Mouse (Mus musculus): Measurements from ENCODE around the gene D11Wsu47e.
"Not testable (repeated sequence)": the region's sequence is repeated elsewhere in the genome, so short reads cannot be mapped to it uniquely, and the experiment has no call there.

Gene D11Wsu47e

GRCm38 (mm10) chr11:113683957-113684706 is at the start of gene D11Wsu47e, which contains the start of gene Fam104a:
Gene D11Wsu47e, plus strand, starts transcription at chr11:113684412.
Gene Fam104a, minus strand, starts transcription at chr11:113684155.
- DNase-seq (ENCODE audit: low spot score), result peak; percentile 94

GRCm38 (mm10) chr11:113634699-113635121 is 49.5 kb upstream of the D11Wsu47e start:
- no peak for DNase-seq (ENCODE audit: low spot score)

GRCm38 (mm10) chr11:113638680-113639079 is 45.5 kb upstream of the D11Wsu47e start:
- no peak for DNase-seq (ENCODE audit: low spot score)

DNA sequence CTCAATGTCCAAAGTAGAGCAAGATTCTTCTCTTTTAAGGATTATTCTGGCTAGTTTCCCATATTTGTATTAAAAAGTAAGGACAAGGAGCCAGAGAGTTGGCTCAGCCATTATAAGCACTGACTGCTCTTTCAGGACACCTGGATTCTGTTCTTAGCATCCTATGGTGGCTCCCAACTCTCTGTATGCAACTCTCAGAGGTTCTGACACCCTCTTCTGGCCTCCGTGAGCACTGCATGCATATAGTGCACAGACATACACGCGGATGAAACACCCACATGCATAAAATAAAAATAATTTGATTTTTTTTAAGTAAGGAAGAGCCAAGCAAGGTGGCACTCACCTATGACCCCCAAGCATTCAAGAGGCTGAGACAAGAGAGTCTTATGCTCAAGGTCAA is 39.0 kb upstream of the D11Wsu47e start:
- DNase-seq (ENCODE audit: low spot score), result no peak

GRCm38 (mm10) chr11:113648152-113648551 is 36.1 kb upstream of the D11Wsu47e start:
- DNase-seq (ENCODE audit: low spot score), result peak; percentile 48

GRCm38 (mm10) chr11:113648690-113649352 is 35.4 kb upstream of the D11Wsu47e start, which contains the start of gene Cog1:
Gene Cog1, plus strand, starts transcription at chr11:113649169.
- no peak for DNase-seq (ENCODE audit: low spot score)

DNA sequence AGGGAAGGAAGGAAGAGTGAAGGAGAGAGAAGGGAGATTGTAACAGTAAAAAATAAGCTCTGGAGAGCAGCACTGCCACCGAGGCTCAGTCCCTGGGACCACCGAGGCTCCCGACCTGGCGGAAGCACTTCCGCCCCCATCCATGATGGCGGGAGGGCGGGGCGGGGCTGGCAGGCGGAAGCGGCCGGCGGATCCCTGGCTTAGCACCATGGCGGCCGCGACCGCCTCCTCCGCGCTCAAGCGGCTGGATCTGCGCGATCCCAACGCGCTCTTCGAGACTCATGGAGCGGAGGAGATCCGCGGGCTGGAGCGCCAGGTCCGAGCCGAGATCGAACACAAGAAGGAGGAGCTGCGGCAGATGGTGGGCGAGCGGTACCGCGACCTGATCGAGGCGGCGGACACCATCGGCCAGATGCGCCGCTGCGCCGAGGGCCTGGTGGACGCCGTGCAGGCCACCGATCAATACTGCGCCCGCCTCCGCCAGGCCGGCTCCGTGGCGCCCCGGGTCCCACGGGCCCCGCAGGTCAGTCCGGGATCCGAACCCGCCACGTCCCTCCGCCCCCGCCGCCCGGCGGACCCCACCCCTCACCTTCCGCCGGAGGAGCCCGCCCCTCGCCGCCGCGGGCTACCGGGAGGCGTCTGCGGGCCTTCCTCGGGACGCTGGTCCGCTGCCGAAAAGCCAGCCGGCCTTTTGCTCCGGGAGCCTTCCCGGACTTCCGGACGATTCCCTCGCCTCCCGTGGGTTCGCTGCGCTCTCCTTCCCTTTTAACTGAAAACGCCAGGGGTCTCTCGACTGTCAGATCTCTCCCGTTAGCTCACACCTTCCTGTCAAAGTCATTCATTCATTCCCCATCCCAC is 34.6 kb upstream of the D11Wsu47e start, which contains the start of gene Slc39a11:
Gene Slc39a11 (minus strand): TSS at position 727 of the 858 bp plus-strand sequence.
- DNase-seq (ENCODE audit: low spot score), result peak; percentile 50

GRCm38 (mm10) chr11:113651206-113651906 is 32.9 kb upstream of the D11Wsu47e start:
- DNase-seq (ENCODE audit: low spot score), result no peak

DNA sequence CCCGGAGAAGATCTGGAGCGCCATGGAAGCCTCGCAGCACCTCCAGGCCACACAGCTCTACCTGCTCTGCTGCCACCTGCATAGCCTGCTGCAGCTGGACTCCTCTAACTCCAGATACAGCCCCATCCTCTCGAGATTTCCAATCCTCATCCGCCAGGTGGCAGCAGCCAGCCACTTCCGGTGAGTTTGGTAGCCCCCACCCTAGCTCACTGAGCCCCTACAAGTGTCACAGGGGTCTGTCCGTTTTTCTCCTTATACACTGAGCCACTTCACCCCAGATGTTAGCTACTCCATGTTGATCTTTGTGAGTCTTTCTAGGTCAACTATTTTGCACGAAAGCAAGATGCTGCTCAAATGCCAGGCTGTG is 32.3 kb upstream of the D11Wsu47e start:
- DNase-seq (ENCODE audit: low spot score), result no peak

DNA sequence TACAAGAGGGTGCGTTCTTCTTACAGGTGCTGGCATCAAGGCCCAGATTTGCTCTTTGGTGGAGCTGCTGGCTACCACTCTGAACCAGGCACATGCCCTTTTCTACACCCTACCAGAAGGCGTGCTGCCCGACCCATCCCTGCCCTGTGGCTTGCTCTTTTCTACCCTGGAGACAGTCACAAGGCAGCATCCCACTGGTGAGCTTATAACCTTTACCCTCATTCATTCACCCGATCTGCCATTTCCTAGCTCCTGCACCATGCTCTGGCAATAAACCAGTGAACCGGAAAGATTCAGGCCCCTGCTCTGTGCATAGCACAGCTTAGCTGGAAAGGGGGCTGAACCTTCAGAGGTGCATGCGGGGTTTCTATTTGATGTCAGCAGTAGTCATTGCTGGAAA is 31.7 kb upstream of the D11Wsu47e start:
- DNase-seq (ENCODE audit: low spot score), result no peak

DNA sequence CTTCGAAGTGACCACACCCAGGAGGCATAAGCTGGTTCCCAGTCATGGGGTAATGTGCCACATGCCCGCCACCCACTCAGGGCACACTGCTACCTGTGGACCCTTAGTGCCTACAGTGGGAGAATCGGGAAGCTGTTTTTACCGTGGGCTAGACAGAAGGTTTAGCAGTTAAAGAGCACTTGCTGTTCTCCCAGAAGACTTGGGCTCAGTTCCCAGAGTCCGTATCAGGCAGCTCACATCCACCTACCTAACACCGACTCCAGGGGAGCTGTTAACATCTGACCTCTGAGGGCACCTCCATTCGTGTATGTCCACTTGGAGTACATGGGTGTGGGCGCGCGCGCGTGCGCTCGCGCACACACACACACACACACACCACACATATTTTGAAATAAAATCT is 30.1 kb upstream of the D11Wsu47e start:
- DNase-seq (ENCODE audit: low spot score), result no peak

GRCm38 (mm10) chr11:113654561-113655270 is 29.5 kb upstream of the D11Wsu47e start:
- no peak for DNase-seq (ENCODE audit: low spot score)

GRCm38 (mm10) chr11:113656511-113656932 is 27.7 kb upstream of the D11Wsu47e start:
- DNase-seq (ENCODE audit: low spot score), result no peak

GRCm38 (mm10) chr11:113657221-113657620 is 27.0 kb upstream of the D11Wsu47e start:
- DNase-seq (ENCODE audit: low spot score), result no peak

- no peak for DNase-seq (ENCODE audit: low spot score)
Observed at GRCm38 (mm10) chr11:113658319-113658718, 25.9 kb upstream of the D11Wsu47e start.

DNA sequence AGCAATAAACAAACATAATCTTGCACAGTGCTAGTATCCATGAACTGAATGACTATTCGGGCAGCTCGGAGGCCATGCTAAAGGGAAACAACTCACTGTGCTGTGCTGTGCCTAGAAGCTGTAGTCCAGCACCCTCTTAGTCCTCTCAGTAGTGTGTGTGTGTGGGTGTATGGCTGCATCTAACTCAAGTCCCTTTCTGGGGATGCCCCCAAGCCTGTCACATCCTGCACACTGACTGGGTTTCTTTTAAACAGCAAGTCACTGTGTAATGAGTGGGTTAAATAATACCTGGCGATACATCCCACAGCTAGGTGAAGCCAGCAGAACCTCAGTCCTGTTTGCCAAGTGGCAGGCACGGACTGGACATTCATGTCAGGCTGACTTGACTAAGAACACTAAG is 25.4 kb upstream of the D11Wsu47e start:
- no peak for DNase-seq (ENCODE audit: low spot score)

GRCm38 (mm10) chr11:113660213-113660612 is 24.0 kb upstream of the D11Wsu47e start:
- DNase-seq (ENCODE audit: low spot score), result not testable (repeated sequence)

- no peak for DNase-seq (ENCODE audit: low spot score)
Observed at GRCm38 (mm10) chr11:113660940-113661339, 23.3 kb upstream of the D11Wsu47e start.

DNA sequence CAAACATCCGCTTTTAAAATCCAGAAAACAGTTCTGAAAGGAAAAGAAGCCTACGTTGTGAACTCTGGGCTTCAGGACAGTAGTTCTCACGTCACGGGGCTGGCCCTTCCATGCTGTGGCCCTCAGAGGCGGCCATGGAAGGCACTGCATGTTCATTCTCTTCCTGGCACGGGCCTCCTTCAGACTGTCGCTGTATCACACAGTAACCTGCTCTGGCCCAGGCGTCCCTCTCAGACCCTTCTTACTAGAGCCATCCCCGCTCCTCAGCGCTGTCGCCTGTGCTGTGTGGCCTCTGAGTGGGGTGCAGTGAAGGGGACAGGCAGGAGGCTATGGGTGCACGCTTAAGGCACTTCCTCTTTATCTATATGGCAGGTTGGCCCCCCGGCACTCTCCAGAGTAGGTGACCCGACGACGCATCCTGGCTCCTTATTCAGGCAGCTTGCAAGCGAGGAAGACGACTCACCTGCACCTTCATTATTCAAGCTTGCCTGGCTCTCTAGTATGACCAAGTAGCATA is 22.3 kb upstream of the D11Wsu47e start:
- no peak for DNase-seq (ENCODE audit: low spot score)

DNA sequence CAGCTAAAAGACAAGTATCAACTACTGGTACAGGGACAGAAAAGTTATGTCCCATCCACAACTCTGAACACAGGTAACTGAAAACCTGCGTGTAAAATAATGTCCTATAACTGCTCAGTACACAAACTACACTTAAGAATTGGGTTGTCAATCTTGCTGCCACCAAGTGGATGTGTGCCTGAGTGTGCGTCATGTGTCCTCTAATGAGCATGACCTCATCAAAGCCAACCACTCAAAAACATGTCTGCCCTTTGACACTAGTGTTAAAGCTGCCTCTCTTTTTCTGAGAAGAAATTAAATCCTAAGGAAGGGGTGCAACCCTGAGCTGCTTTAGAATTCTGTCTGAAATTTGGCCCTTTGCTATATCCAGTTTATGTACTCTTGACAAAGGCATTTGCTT is 19.9 kb upstream of the D11Wsu47e start:
- DNase-seq (ENCODE audit: low spot score), result no peak

DNA sequence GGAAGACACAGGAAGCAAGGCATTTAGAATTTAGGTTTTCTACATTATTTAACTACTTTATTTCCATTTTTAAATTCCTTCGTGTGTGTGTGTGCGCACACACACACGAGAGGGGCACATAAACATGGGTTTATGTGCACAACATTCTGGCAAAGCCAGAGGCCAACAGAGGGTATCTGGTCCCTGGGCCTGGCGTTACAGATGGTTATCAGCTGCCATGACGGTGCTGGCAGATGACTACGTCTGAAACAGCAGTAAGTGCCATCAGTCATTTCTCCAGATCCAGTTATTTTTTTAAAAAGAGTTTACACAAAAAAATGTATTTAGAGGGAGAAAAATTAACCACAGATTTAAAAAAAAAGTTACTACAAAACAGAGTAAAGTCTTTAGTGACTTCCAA is 18.0 kb upstream of the D11Wsu47e start:
- no peak for DNase-seq (ENCODE audit: low spot score)
